Mouse (Mus musculus): ENCODE data around the gene Vat1l.
A peak's percentile ranks its signal among the peaks of the same experiment; 100 is the strongest.

Vat1l gene

GRCm38 (mm10) chr8:114298253-114298652 is 92.8 kb downstream of the Vat1l start:
- DNase-seq (ENCODE audit: low spot score in 2 of 2), result no peak

GRCm38 (mm10) chr8:114300072-114300471 is 94.7 kb downstream of the Vat1l start:
- DNase-seq (ENCODE audit: low spot score in 2 of 2), result no peak

GRCm38 (mm10) chr8:114306296-114306695 is 100.9 kb downstream of the Vat1l start:
- DNase-seq (ENCODE audit: low spot score in 2 of 2), result peak in 1 of 2 experiments; percentile 38

- DNase-seq (ENCODE audit: low spot score in 2 of 2), result peak in 1 of 2 experiments; percentile 16
These were observed 109.4 kb downstream of the Vat1l start for GRCm38 (mm10) chr8:114314669-114315325.

GRCm38 (mm10) chr8:114318161-114318560 is 112.7 kb downstream of the Vat1l start:
- DNase-seq (ENCODE audit: low spot score in 2 of 2), result no peak

- peak in 1 of 2 experiments; percentile 33 for DNase-seq (ENCODE audit: low spot score in 2 of 2)
These were observed 116.7 kb downstream of the Vat1l start for GRCm38 (mm10) chr8:114322096-114322495.

GRCm38 (mm10) chr8:114331928-114332327 is 126.5 kb downstream of the Vat1l start:
- DNase-seq (ENCODE audit: low spot score in 2 of 2), result no peak

GRCm38 (mm10) chr8:114332949-114333348 is 127.5 kb downstream of the Vat1l start:
- DNase-seq (ENCODE audit: low spot score in 2 of 2), result no peak

- DNase-seq (ENCODE audit: low spot score in 2 of 2), result no peak
These were observed 130.3 kb downstream of the Vat1l start for GRCm38 (mm10) chr8:114335721-114336120.

GRCm38 (mm10) chr8:114342276-114342675 is 136.9 kb downstream of the Vat1l start:
- DNase-seq (ENCODE audit: low spot score in 2 of 2), result no peak

GRCm38 (mm10) chr8:114344789-114345188 is 139.4 kb downstream of the Vat1l start:
- no peak for DNase-seq (ENCODE audit: low spot score in 2 of 2)

GRCm38 (mm10) chr8:114346045-114346444 is 140.6 kb downstream of the Vat1l start:
- no peak for DNase-seq (ENCODE audit: low spot score in 2 of 2)

GRCm38 (mm10) chr8:114351643-114352427 is 146.4 kb downstream of the Vat1l start:
- no peak for DNase-seq (ENCODE audit: low spot score in 2 of 2)

GRCm38 (mm10) chr8:114360506-114360905 is 155.1 kb downstream of the Vat1l start:
- DNase-seq (ENCODE audit: low spot score in 2 of 2), result no peak

- DNase-seq (ENCODE audit: low spot score in 2 of 2), result no peak
These were observed 157.8 kb downstream of the Vat1l start for GRCm38 (mm10) chr8:114363167-114363566.

- DNase-seq (ENCODE audit: low spot score in 2 of 2), result no peak
These were observed 158.2 kb downstream of the Vat1l start for GRCm38 (mm10) chr8:114363656-114364055.

GRCm38 (mm10) chr8:114369038-114369976 is 163.9 kb downstream of the Vat1l start:
- peak; percentile 53 to 86 for DNase-seq (ENCODE audit: low spot score in 2 of 2)

- DNase-seq (ENCODE audit: low spot score in 2 of 2), result no peak
These were observed 169.0 kb downstream of the Vat1l start for GRCm38 (mm10) chr8:114374390-114374789.

- no peak for DNase-seq (ENCODE audit: low spot score in 2 of 2)
These were observed 178.8 kb downstream of the Vat1l start for GRCm38 (mm10) chr8:114384189-114384588.

- DNase-seq (ENCODE audit: low spot score in 2 of 2), result no peak
These were observed 182.1 kb downstream of the Vat1l start for GRCm38 (mm10) chr8:114387494-114387893.

GRCm38 (mm10) chr8:114390465-114391254 is 185.2 kb downstream of the Vat1l start:
- DNase-seq (ENCODE audit: low spot score in 2 of 2), result no peak
